Mouse (Mus musculus) lung, postnatal 4 days (tissue): Measurements from ENCODE around the gene Rho.

Experiments used
- DNase-seq, 2 experiments: peaks; one replicate each; pipeline ENCODE4 v3.0.0; 2021

Gene Rho

GRCm38 (mm10) chr6:115982889-115983288 lies 51.3 kb downstream of the Rho start:
- DNase-seq = peak in 1 of 2 experiments; percentile 53

GRCm38 (mm10) chr6:115983306-115984038 lies 51.9 kb downstream of the Rho start:
- peak; percentile 60 to 89 for DNase-seq

- peak in 1 of 2 experiments; percentile 64 for DNase-seq
Measured at GRCm38 (mm10) chr6:115984580-115984979, 53.0 kb downstream of the Rho start.

GRCm38 (mm10) chr6:115985622-115986021 lies 54.1 kb downstream of the Rho start:
- DNase-seq = no peak

GRCm38 (mm10) chr6:115986472-115987095 lies 55.0 kb downstream of the Rho start:
- peak in 1 of 2 experiments; percentile 58 for DNase-seq

GRCm38 (mm10) chr6:115987096-115987747 lies 55.7 kb downstream of the Rho start:
- DNase-seq = no peak

GRCm38 (mm10) chr6:115989032-115989431 lies 57.5 kb downstream of the Rho start:
- no peak for DNase-seq

GRCm38 (mm10) chr6:115989607-115990006 lies 58.1 kb downstream of the Rho start:
- DNase-seq = no peak
